Mouse (Mus musculus) CD8-positive naive resting alpha-beta T cell, adult 57 days (primary cell): ENCODE measurements around the gene Gm28043. TPM values are rescaled to one million over a fixed set of nuclear protein-coding genes. Genes with fewer than 3 reads are reported as not detected.

Experiments
- total RNA-seq: library from RNA; stranded (reverse); gene quantifications from one replicate; pipeline ENCODE4 v1.2.4, GENCODE M21; 2023

Gene Gm28043
- total RNA-seq, result 12.0 TPM

DNA sequence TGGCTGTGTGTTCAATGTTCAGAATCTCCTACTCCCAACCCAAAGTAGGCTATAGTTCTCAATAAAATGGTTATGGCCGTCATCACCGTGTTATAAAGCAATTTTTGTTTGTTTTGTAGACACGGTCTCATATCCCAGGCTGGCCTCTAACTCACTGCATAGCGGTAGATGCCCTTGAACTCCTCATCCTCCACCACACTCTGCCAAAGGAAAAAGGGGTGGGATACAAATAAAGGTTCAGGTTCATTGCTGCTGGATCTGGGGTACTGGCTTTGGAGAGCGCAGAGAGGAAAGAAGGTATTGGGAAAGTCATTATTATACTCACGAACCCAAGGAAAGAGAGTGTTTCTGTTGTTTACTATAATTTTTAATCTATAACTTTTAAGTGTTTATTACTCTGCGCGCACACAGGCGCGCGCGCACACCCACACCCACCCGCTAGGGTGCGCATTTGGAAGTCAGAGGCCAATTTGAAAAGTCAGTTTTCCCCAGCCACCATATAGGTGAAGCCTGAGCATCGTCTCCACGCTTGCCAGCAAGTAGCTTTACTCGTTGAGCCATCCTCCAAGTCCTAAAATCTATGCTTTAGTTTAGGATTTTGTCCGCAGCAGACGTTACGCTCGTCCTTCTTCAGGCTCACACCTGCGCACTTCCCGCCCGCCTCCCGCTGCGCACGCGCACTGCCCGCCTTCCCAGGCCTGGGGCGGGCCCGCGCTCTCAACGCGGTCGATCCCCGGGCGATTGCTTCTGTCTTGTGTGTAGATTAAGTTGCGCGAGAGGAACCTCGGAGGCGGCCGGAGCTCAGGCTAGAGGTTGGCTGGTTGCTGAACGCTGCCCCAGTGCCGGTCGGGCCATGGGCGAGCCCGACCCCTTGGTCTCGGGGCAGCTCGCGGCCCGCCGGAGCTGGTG lies at the start of gene Gm28043, which contains the start of gene Rnf8:
TSS of gene Gm28043 (plus strand) at position 762 of the 909 bp plus-strand sequence.
TSS of gene Rnf8 (plus strand) at position 676 of the 909 bp plus-strand sequence.

DNA sequence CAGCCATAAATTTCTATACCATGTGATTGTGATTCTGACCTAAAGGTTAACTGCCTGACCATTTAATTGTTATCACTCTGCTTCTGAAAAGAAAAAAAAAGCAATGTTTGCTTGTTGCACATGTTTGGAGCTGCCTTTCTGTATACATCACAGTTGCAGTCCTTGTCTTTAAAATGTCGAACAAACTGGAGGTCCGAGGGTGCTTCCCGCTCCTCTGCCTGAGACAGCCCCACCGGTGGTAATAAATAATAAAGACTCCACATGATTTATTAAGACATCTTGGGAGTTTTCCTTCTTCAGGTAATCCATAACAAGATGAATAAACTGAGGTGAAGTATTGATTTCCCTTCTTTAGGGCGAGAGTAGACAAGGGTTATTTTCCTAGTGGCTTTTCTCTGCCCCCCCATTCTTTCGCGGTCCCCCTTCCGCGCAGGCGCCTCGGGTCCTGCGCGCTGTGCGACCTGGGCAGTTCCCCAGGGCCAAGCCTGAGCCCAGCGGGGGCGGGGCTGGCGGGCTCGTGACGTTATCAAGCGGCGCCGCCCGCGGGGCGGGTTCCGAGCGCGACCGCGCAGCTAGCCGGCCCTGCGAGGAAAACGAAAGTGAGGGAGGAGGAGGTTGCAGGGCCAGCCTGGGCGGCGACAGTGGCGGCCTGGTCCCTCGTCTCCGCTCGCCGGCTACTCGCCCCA lies 45.5 kb downstream of the Gm28043 start, which contains the start of gene Cmtr1:
TSS of gene Cmtr1 (plus strand) at position 520 of the 686 bp plus-strand sequence.

GRCm38 (mm10) chr17:29716732-29717445 lies 102.2 kb downstream of the Gm28043 start, which contains the start of gene Ccdc167:
Gene Ccdc167, minus strand, starts transcription at chr17:29717044.

Other genes starting within 250 kb of the Gm28043 start
- gene Pim1, start 124.1 kb upstream of the Gm28043 start, total RNA-seq, result 250 TPM
- not detected for gene Gm17657, start 65.2 kb upstream of the Gm28043 start, total RNA-seq
- 42.1 TPM for gene Tbc1d22b, start 65.1 kb upstream of the Gm28043 start, total RNA-seq
- gene Tmem217, start 62.5 kb upstream of the Gm28043 start, total RNA-seq, result not detected
- 44.2 TPM for gene Rnf8, start 86 bp upstream of the Gm28043 start, total RNA-seq
- 134 TPM for gene Cmtr1, start 45.7 kb downstream of the Gm28043 start, total RNA-seq
- 9.0 TPM for gene Ccdc167, start 102.2 kb downstream of the Gm28043 start, total RNA-seq